Mouse (Mus musculus): ENCODE measurements around the gene Slc15a4. TPM values are rescaled to one million over a fixed set of nuclear protein-coding genes. Genes with fewer than 3 reads are reported as not detected.

Gene Slc15a4
- total RNA-seq, 2 experiments from 2014 or later: 24.4 to 26.8 TPM

DNA sequence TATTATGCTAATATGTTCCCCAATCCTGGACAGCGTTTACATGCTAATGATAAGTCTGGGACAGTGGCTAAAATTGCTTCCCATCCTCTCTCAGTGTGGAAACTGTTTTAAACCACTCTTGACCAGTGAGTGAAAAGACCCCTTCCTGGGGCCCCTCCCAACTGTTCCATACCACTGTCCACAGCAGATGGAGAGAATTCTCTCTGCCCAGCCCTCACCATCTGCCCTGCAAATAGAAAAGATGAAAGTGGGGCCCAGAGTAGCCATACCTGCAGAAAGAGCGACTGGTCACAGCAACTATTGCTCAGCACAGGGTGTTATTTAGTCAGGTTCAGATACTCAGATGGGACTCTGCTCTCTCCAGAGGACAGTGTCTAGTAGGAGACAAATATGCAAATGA lies 84.6 kb downstream of the Slc15a4 start:
- DNase-seq (ENCODE audit: low spot score in 2 of 2): no peak

DNA sequence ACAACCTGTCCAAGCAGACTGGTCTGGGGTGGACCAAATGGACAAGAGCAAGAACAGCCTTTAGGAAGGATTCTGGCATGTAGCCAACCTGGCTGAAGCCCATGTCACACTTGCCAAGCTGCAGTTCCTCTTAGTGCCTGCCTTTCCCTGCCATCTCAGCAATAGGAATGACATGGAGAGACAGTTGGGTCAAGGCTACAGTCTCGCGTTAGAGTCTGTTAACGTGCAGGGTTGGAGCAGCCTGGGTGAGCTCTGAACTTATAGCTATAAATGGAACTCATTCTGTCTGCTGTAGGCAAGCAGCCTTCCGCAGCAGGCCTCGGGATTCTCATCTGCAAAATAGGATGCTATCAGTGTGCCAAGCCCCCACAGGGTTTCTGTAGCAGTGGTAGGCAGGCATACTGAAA lies 86.1 kb downstream of the Slc15a4 start:
- DNase-seq (ENCODE audit: low spot score in 2 of 2): no peak

Other genes with a start within 250 kb of the Slc15a4 start
- 10 to 100 TPM; 24.7 to 25.6 TPM for gene Glt1d1, start 635 bp downstream of the Slc15a4 start, total RNA-seq (2021)

All from left cerebral cortex, adult 18-20 months (tissue).